Mouse (Mus musculus) heart, postnatal 0 days (tissue): Measurements from ENCODE around the gene Lsm8.

Source experiments
- CTCF ChIP-seq: IDR thresholded peaks from 2 replicates; pipeline ENCODE4 v1.5.1; 2016; ENCODE audit warnings: antibody characterized with exemption, control low read depth, low read depth
- EP300 ChIP-seq: IDR thresholded peaks from 2 replicates; pipeline ENCODE4 v1.6.1; 2016; ENCODE audit warnings: antibody characterized with exemption, low read depth

DNA sequence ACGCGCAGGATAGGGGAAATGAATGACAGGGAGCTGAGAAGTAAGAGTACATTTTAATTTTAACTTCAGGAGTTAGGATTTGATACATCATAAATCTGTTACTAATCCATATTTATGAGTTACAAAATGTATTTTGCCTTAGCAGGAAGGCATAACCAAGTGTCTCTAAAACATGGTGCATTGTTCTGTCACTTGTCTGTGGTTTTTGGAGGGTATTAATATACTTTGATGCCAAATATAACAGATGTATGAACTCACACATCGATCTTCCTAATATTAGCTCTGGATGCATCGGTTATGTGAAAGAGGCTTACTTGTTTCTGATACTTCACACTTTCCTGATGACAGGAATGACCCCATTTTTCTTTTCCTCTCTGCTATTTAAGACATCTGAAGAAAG, 28.1 kb upstream of the Lsm8 start:
- TF ChIP-seq CTCF, result no peak
- no peak for TF ChIP-seq EP300
